Mouse (Mus musculus) spleen, adult 2 months (tissue): ENCODE results near the gene Ulk4.

Experiments
- CTCF ChIP-seq: fragments of 200-500 bp; IDR thresholded peaks from 2 replicates; pipeline ENCODE4 v1.5.1; 2011; ENCODE audit warnings: mild to moderate bottlenecking, inconsistent platforms; ENCODE audit not compliant: insufficient read depth, insufficient read length, insufficient replicate concordance; ENCODE audit errors: extremely low read depth
- POLR2A ChIP-seq: fragments of 200-500 bp; IDR thresholded peaks from 2 replicates; pipeline ENCODE4 v1.6.1; 2011; ENCODE audit warnings: low read depth, low read length, inconsistent platforms

DNA sequence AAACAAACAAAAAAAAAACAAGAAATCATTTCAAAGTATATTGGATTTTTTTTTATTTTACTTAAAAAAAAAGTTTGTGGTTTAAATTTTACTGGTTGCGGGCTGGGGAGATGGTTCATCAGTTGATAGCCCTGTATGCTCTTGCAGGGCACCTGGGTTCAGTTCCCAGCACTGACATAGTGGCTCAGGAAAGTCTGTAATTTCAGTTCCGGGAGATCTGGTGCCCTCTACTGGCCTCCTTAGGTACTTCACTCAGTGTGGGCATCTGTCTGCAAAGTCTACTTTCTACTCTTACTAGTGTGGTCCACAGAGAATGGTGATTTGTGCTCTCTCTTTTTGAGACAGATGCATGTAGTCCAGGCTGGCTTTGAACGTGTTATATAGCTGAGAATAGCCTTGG, 7.4 kb upstream of the Ulk4 start:
- TF ChIP-seq CTCF (peak; percentile 19; the same call in 1 of the 2 replicates), POLR2A (no peak)
